13 mouse cellular contexts compared by ENCODE assay signal in the genomic region with DNA sequence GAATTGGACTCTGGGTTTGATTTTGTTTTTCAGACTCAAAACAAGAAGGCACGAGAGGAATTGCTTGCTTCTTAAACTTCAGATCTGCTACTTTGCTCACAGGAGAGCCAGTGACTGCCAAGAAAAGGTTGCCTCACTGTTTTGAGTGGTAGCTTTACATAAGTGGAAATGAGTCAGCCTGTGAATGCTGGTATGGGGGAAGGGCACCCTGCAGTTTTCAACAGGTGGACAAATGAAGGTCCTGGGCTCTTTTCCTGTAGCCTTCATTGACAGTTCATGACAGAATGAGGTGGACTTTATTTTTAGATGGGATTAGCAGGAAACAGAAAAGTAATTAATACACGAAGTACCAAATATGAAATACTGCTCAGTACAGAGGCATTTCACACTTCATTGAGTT. TPM values are rescaled to one million over a fixed set of nuclear protein-coding genes. Genes with fewer than 3 reads are reported as not detected.
DNase-seq lines count a peak whose midpoint lies in the region; ATAC-seq and TF ChIP-seq lines count a peak whose summit lies in the region.
"Had no signal": no experiment of that assay in that cellular context is flagged by ENCODE, and none has a peak within 500 bp of the region (broad histone marks: within the 10 kb centered on the region; RNA-seq: fewer than 3 reads in every experiment).

No protein-coding gene starts in this region.

- H3K79me3 ChIP-seq in C2C12 (ENCODE audit: low read depth), result no peaks in the 10 kb centered on the region

- 17% methylated on average over 2 of the region's 2 CpGs for WGBS in heart, postnatal 0 days

- no peak overlapping the region for H3K4me3 ChIP-seq in heart, postnatal 0 days (ENCODE audit: low read depth, low read length)
- no peak overlapping the region for H3K4me3 ChIP-seq in C2C12 (ENCODE audit: insufficient read depth, poor library complexity, severe bottlenecking)
- H3K4me3 ChIP-seq: embryonic facial prominence, embryonic 15.5 days; limb, embryonic 15.5 days had no signal

- no peak overlapping the region for H3K4me2 ChIP-seq in heart, postnatal 0 days (ENCODE audit: low read depth, low read length)
- H3K4me2 ChIP-seq: embryonic facial prominence, embryonic 15.5 days; limb, embryonic 15.5 days had no signal

- no peaks in the 10 kb centered on the region for H3K79me2 ChIP-seq in C2C12 (ENCODE audit: control insufficient read depth, insufficient read depth)

- H3ac ChIP-seq in C2C12 (ENCODE audit: control insufficient read depth, insufficient read length, low read depth), result no peak overlapping the region

- peak; percentile 46 for DNase-seq in heart, postnatal 0 days (ENCODE audit: low spot score)
- DNase-seq in heart, postnatal 14 days, result no peak
- peak; percentile 59 for DNase-seq in brain, adult 2 months (ENCODE audit: low read depth, low spot score)
- DNase-seq in urinary bladder, postnatal 4 days (ENCODE audit: low spot score in 2 of 2), result no peak
- DNase-seq in cerebellum, adult 9-10 months, result no peak
- DNase-seq: heart, postnatal 36 days; kidney, adult 18-20 months had no signal

- no peaks in the 10 kb centered on the region for H3K9me3 ChIP-seq in heart, postnatal 0 days (replicated peaks; ENCODE audit: control insufficient read depth, low read length)
- H3K9me3 ChIP-seq: embryonic facial prominence, embryonic 15.5 days; limb, embryonic 15.5 days had no signal

- no peak for TF ChIP-seq CTCF in heart, postnatal 0 days (IDR thresholded peaks at IDR 0.05; ENCODE audit: low read depth)
- TF ChIP-seq CTCF in C2C12 (IDR thresholded peaks at IDR 0.05; ENCODE audit: control insufficient read depth, insufficient read depth, insufficient read length), result no peak

- H3K27me3 ChIP-seq in heart, postnatal 0 days (ENCODE audit: control insufficient read depth, insufficient read depth, low read length), result no peaks in the 10 kb centered on the region
- H3K27me3 ChIP-seq in C2C12 (ENCODE audit: control insufficient read depth, insufficient read depth, insufficient read length), result no peaks in the 10 kb centered on the region
- H3K27me3 ChIP-seq: embryonic facial prominence, embryonic 15.5 days; limb, embryonic 15.5 days had no signal

- H3K4me1 ChIP-seq in heart, postnatal 0 days (ENCODE audit: control insufficient read depth, insufficient read depth), result 0 out of 2 replicates have a peak, but pooled peaks cover 8% of the 10 kb centered on the region
- H3K4me1 ChIP-seq: embryonic facial prominence, embryonic 15.5 days; limb, embryonic 15.5 days had no signal

- no peak overlapping the region for H3K9ac ChIP-seq in heart, postnatal 0 days (replicated peaks; ENCODE audit: low read depth, low read length)
- H3K9ac ChIP-seq: embryonic facial prominence, embryonic 15.5 days; limb, embryonic 15.5 days had no signal

- peak; percentile 55; the same call in 1 of the 2 replicates for ATAC-seq in heart, postnatal 0 days (ENCODE audit: insufficient read depth, low read depth)
- peak; percentile 67 for ATAC-seq in megakaryocyte, adult 5-6 weeks (ENCODE audit: poor library complexity, severe bottlenecking)

- TF ChIP-seq EP300 in heart, postnatal 0 days (IDR thresholded peaks at IDR 0.05; ENCODE audit: low read depth), result no peak

- no peaks in the 10 kb centered on the region for H3K36me3 ChIP-seq in heart, postnatal 0 days (replicated peaks; ENCODE audit: control insufficient read depth, insufficient read depth, low read length)
- H3K36me3 ChIP-seq in C2C12 (ENCODE audit: control insufficient read depth, insufficient read depth), result no peaks in the 10 kb centered on the region
- H3K36me3 ChIP-seq: embryonic facial prominence, embryonic 15.5 days; limb, embryonic 15.5 days had no signal

- intact Hi-C loops in heart, postnatal 14 days (cut with DNase I), result no loop called here

- H3K27ac ChIP-seq in heart, postnatal 0 days (ENCODE audit: low read depth), result no peak overlapping the region
- H3K27ac ChIP-seq: embryonic facial prominence, embryonic 15.5 days; limb, embryonic 15.5 days had no signal

TF ChIP-seq in C2C12, 6 proteins besides CTCF, POLR2A, EP300 and RAD21:
- TF ChIP-seq MYOG (IDR thresholded peaks at IDR 0.05; ENCODE audit: control insufficient read depth, extremely low read depth, insufficient read length), result no peak
- TF ChIP-seq CEBPB (IDR thresholded peaks at IDR 0.05; ENCODE audit: low read depth), result peak; percentile 63
- peak; percentile 67 for TF ChIP-seq MYOD1 (IDR thresholded peaks at IDR 0.05; ENCODE audit: control insufficient read depth, insufficient read length, low read depth)
TF ChIP-seq in C2C12: peak in this region for 2.

RNA-seq across cellular contexts. Expression of gene Naa11, which starts 29.6 kb away (rescaled TPM):
- not detected in 2 replicates for total RNA-seq in heart, postnatal 0 days (2014; rRNA removed; ENCODE audit: low replicate concordance)
- 0.03 and 0.04 TPM in 2 replicates for polyA plus RNA-seq in heart, postnatal 0 days (2015; fragmentation: Nextera tagmentation; extraction: Ambion mirVana)
- not detected for total RNA-seq in heart, postnatal 14 days (2021)
- polyA plus RNA-seq in C2C12 (2012; fragmentation: generic; extraction: Trizol), result 0.02 TPM
- not detected in 2 replicates for total RNA-seq in megakaryocyte, adult 5-6 weeks (2015)
- not detected in 2 replicates for total RNA-seq in megakaryocyte, adult 5-6 weeks (2017)
- total RNA-seq: adrenal gland, postnatal 4 days; heart, postnatal 36 days had no signal
- polyA plus RNA-seq: embryonic facial prominence, embryonic 15.5 days; limb, embryonic 15.5 days; urinary bladder, adult 2 months had no signal

Comparison
In these comparisons a context has a peak if more than half of its experiments do, and no peak if none do; other contexts are left out.
1. DNase-seq: peak in heart, postnatal 0 days (single experiment) and brain, adult 2 months (single experiment); none in heart, postnatal 14 days (0 of 2), urinary bladder, postnatal 4 days (0 of 2) and cerebellum, adult 9-10 months (single experiment).